Mouse (Mus musculus) cerebellum, adult 2 months (tissue): ENCODE results near the gene Upf1.

Source experiments
- CTCF ChIP-seq: fragments of 200-500 bp; IDR thresholded peaks from 2 replicates; pipeline ENCODE4 v1.5.1; 2011; ENCODE audit warnings: low read depth, mild to moderate bottlenecking, control low read depth, low read length, moderate library complexity, borderline replicate concordance; ENCODE audit not compliant: insufficient read depth
- POLR2A ChIP-seq: fragments of 200-500 bp; IDR thresholded peaks from 2 replicates; pipeline ENCODE4 v1.6.1; 2011; ENCODE audit warnings: low read length, control low read depth, borderline replicate concordance; ENCODE audit not compliant: insufficient read depth

GRCm38 (mm10) chr8:70343696-70344095 is 9.4 kb downstream of the Upf1 start:
- TF ChIP-seq POLR2A (no peak), CTCF (peak; percentile 79)
